Mouse (Mus musculus): ENCODE measurements at regions not wholly inside any gene's neighbourhood (a gene's known extent, or its start where the extent isn't known, plus 50 kb on each side); places are given as distances from the start of the nearest gene placed in this dataset.

DNA sequence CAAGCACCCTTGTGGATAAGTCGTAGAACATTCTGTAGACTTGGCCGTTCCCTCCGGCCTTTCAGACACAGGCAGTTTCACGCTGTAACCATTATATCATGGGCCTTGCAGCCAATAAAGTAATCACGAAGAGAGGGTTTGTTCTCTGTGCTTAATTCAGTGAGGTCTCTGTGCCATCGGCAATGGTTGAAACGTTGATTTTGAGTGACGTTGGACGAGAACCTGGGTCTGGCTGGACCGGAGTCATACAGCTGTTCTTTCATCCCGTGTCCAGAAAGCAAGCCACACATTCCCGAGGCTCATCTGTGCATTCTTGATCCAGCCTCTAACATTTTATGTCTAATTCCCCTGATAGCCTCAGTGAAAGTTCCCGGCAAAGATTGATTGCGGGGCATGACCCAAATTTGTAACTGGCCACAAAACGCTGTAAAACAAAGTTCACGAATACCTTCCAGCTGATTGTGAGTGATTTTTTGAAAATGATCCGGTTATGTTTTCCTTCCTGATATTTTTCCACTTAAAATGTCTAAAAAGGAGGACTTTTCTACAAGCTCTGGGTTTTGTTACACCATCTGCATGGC is 197.1 kb upstream of the Habp2 start:
- 91% methylated on average over 17 of the region's 17 CpGs for WGBS
- DNase-seq (ENCODE audit: low spot score) (no peak), ATAC-seq (ENCODE audit: low FRiP score) (no peak)
- Histone ChIP-seq H3K4me2 (replicated peaks) (no peak overlapping the region), H3K9ac (no peak overlapping the region), H3K9me3 (ENCODE audit: control insufficient read depth, low read length) (no peaks in the 10 kb centered on the region), H3K27ac (no peak overlapping the region), H3K27me3 (ENCODE audit: control insufficient read depth, insufficient read depth, low read length) (no peaks in the 10 kb centered on the region), H3K4me1 (replicated peaks; ENCODE audit: control insufficient read depth, insufficient read depth, low read length) (no peaks in the 10 kb centered on the region), H3K4me3 (replicated peaks; ENCODE audit: low read length) (no peak overlapping the region), H3K36me3 (replicated peaks; ENCODE audit: control insufficient read depth, insufficient read depth) (no peaks in the 10 kb centered on the region)

DNA sequence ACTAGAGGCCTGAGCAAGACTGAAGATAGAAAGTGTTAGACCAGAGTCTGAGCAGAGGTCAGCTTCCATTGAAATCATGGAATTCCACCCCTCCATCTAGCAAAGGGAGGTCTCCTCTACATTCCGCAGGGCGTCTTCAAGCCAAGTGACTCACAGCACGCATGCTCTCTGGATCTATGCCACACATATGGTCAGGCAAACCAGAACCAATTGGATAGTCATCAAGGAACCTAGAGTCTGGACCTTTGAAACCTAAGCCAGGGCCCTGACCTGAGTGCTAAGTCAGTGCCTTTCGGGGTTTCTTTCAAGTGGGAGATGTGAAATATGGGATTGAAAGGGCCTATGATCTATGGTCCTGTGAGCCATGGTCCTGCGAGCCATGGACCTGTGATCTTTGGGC is 195.4 kb upstream of the Habp2 start:
- Histone ChIP-seq H3K27ac (no peak overlapping the region), H3K27me3 (ENCODE audit: control insufficient read depth, insufficient read depth, low read length) (no peaks in the 10 kb centered on the region), H3K9ac (no peak overlapping the region), H3K4me3 (replicated peaks; ENCODE audit: low read length) (no peak overlapping the region), H3K4me2 (replicated peaks) (no peak overlapping the region), H3K9me3 (ENCODE audit: control insufficient read depth, low read length) (no peaks in the 10 kb centered on the region), H3K4me1 (replicated peaks; ENCODE audit: control insufficient read depth, insufficient read depth, low read length) (no peaks in the 10 kb centered on the region), H3K36me3 (replicated peaks; ENCODE audit: control insufficient read depth, insufficient read depth) (no peaks in the 10 kb centered on the region)
- no peak for ATAC-seq (ENCODE audit: low FRiP score)
- 91% methylated on average over 5 of the region's 5 CpGs for WGBS
- DNase-seq (ENCODE audit: low spot score), result no peak

DNA sequence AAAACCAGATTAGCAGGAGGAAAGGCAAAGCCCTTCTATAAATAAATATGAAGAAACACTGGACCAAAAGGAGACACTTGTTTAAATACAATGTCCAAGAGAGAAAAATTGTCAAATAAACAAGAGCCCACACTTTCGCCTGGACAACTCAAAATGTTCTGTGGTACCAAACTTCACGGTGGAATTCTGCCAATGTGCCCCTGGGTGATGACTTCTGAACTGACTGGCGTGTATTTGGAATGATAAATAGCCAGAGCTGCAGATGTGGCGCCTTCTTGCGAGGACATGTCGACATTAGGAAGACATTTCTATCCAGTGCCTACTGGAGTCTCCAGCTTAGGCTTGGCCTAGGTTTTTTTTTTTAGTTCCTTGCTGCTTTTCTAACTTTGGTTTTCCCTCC is 191.1 kb upstream of the Habp2 start:
- Histone ChIP-seq H3K36me3 (replicated peaks; ENCODE audit: control insufficient read depth, insufficient read depth) (no peaks in the 10 kb centered on the region), H3K4me2 (replicated peaks) (no peak overlapping the region), H3K4me1 (replicated peaks; ENCODE audit: control insufficient read depth, insufficient read depth, low read length) (no peaks in the 10 kb centered on the region), H3K27ac (no peak overlapping the region), H3K9ac (no peak overlapping the region), H3K4me3 (replicated peaks; ENCODE audit: low read length) (no peak overlapping the region), H3K9me3 (ENCODE audit: control insufficient read depth, low read length) (peaks cover 11% of the 10 kb centered on the region; the same call in 1 of the 2 replicates), H3K27me3 (ENCODE audit: control insufficient read depth, insufficient read depth, low read length) (no peaks in the 10 kb centered on the region)
- WGBS, result 76% methylated on average over 6 of the region's 6 CpGs
- ATAC-seq (ENCODE audit: low FRiP score) (no peak), DNase-seq (ENCODE audit: low spot score) (no peak)

DNA sequence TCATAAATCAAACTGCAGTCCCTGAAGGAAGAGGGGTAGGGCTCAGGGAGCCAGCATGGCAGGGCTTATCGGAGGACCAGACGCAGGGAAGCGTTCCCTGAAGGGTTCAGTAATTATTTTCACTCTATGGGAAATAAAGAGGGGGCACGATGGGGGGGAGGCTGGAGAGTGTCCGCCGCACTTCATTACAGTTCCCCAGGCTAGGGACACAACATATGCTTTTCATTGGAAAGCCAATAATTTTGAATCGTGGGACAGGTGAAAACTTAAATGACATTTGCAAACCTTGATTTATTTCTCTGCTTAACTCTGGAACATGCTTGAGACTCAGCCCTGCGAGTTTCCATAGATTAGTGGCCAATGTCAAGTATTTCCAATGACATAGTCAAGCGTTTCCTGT is 187.2 kb upstream of the Habp2 start:
- DNase-seq (ENCODE audit: low spot score) (no peak), ATAC-seq (ENCODE audit: low FRiP score) (no peak)
- Histone ChIP-seq H3K9ac (no peak overlapping the region), H3K9me3 (ENCODE audit: control insufficient read depth, low read length) (peaks cover 11% of the 10 kb centered on the region; the same call in 1 of the 2 replicates), H3K36me3 (replicated peaks; ENCODE audit: control insufficient read depth, insufficient read depth) (no peaks in the 10 kb centered on the region), H3K27me3 (ENCODE audit: control insufficient read depth, insufficient read depth, low read length) (0 out of 2 replicates have a peak, but pooled peaks cover 4% of the 10 kb centered on the region), H3K4me1 (replicated peaks; ENCODE audit: control insufficient read depth, insufficient read depth, low read length) (no peaks in the 10 kb centered on the region), H3K4me2 (replicated peaks) (no peak overlapping the region), H3K27ac (no peak overlapping the region), H3K4me3 (replicated peaks; ENCODE audit: low read length) (no peak overlapping the region)
- WGBS, result 77% methylated on average over 9 of the region's 9 CpGs

DNA sequence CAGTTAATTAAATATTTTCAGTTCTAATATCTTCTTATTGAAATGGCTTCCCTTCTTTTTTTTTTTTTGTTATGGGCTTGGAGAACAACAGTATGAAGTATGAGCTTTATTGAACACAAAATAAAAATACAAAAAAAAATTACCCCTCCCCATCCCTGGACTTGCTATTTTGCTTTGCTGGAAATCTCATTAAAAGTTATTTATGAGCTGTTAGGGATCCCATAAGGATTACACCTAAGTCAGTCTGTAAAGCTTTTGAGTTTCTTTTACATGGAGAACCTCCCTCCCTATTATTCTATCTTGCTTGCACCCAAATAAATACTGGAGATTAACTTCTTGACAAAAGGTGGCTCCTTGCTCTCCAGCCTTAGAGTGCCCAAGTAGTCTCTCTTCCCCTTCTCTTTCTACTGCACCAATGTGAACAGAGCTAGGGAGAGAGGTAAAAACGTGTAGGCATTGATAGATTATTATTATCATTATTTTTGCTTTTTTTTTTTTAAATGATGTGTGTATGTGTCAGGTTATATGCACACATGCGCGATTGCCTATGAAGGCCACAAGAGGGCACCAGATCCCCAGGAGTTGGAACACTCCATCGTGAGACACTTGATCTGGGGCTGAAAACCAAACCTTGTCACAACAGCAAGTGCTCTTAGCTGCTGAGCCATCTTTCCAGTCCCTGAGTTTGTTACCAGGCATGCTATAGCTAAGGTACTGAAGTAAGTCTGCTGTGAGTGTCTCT is 186.6 kb upstream of the Habp2 start:
- Histone ChIP-seq H3K36me3 (replicated peaks; ENCODE audit: control insufficient read depth, insufficient read depth) (no peaks in the 10 kb centered on the region), H3K4me3 (replicated peaks; ENCODE audit: low read length) (no peak overlapping the region), H3K9ac (no peak overlapping the region), H3K4me1 (replicated peaks; ENCODE audit: control insufficient read depth, insufficient read depth, low read length) (no peaks in the 10 kb centered on the region), H3K9me3 (ENCODE audit: control insufficient read depth, low read length) (peaks cover 11% of the 10 kb centered on the region; the same call in 1 of the 2 replicates), H3K27me3 (ENCODE audit: control insufficient read depth, insufficient read depth, low read length) (0 out of 2 replicates have a peak, but pooled peaks cover 4% of the 10 kb centered on the region), H3K4me2 (replicated peaks) (no peak overlapping the region), H3K27ac (no peak overlapping the region)
- DNase-seq (ENCODE audit: low spot score) (no peak), ATAC-seq (ENCODE audit: low FRiP score) (no peak)
- WGBS, result 71% methylated on average over 4 of the region's 4 CpGs

DNA sequence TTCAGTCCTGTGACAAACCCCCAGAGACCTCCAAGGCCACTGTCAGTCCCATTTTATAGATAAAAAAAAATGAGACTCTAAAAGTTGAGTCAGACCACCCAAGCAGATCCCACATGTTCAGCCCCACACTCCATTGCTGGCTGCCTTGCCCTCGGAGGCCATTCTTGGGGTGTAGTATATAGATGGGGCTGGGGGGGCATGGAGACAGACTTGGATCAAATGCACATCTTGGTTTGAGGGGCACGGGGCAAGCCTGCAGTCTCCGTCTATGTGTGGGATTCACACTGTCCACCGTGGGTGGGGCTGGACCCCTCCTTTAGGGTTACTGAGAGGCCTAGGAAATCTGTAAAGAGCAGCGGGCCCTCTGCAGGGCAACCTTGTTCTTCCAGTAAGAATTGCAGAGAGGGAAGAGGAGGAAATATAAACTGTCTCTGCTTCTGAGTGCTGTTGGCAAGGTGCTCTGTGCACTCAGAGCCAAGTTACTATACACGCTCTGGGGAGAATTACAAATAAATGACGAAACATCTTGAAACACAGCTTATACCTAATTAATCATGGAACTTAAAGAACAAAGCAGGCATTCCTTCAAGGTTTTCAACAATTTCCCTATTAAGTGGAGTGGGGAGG is 184.4 kb upstream of the Habp2 start:
- Histone ChIP-seq H3K4me3 (replicated peaks; ENCODE audit: low read length) (no peak overlapping the region), H3K4me1 (replicated peaks; ENCODE audit: control insufficient read depth, insufficient read depth, low read length) (no peaks in the 10 kb centered on the region), H3K27me3 (ENCODE audit: control insufficient read depth, insufficient read depth, low read length) (peaks cover 9% of the 10 kb centered on the region; the same call in 1 of the 2 replicates), H3K9me3 (ENCODE audit: control insufficient read depth, low read length) (peaks cover 11% of the 10 kb centered on the region; the same call in 1 of the 2 replicates), H3K36me3 (replicated peaks; ENCODE audit: control insufficient read depth, insufficient read depth) (no peaks in the 10 kb centered on the region), H3K27ac (no peak overlapping the region), H3K9ac (no peak overlapping the region), H3K4me2 (replicated peaks) (no peak overlapping the region)
- DNase-seq (ENCODE audit: low spot score) (no peak), ATAC-seq (ENCODE audit: low FRiP score) (no peak)
- 84% methylated on average over 7 of the region's 7 CpGs for WGBS

DNA sequence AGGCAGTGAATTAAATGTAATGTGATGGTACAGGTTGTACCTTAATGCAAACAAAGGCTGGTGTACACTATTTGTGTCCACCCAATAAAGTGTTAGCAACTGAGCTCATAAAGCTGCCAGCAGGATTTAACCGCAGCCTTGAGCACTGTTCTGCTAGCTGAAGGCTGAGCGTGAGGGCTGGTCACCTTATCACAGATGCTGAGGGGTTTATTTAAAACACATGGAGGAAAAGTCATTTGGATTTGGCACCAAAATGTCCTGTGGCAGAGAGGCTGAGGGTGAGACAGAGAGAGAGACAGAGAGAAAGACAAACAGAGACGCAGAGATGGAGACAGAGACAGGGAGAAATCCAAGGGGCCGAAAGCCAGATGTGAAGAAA is 181.9 kb upstream of the Habp2 start:
- WGBS, result 61% methylated on average over 4 of the region's 4 CpGs
- Histone ChIP-seq H3K4me2 (replicated peaks) (no peak overlapping the region), H3K4me3 (replicated peaks; ENCODE audit: low read length) (no peak overlapping the region), H3K9ac (no peak overlapping the region), H3K27ac (no peak overlapping the region), H3K4me1 (replicated peaks; ENCODE audit: control insufficient read depth, insufficient read depth, low read length) (no peaks in the 10 kb centered on the region), H3K9me3 (ENCODE audit: control insufficient read depth, low read length) (0 out of 2 replicates have a peak, but pooled peaks cover 6% of the 10 kb centered on the region), H3K27me3 (ENCODE audit: control insufficient read depth, insufficient read depth, low read length) (peaks cover 11% of the 10 kb centered on the region; the same call in 1 of the 2 replicates), H3K36me3 (replicated peaks; ENCODE audit: control insufficient read depth, insufficient read depth) (no peaks in the 10 kb centered on the region)
- ATAC-seq (ENCODE audit: low FRiP score) (no peak), DNase-seq (ENCODE audit: low spot score) (no peak)

DNA sequence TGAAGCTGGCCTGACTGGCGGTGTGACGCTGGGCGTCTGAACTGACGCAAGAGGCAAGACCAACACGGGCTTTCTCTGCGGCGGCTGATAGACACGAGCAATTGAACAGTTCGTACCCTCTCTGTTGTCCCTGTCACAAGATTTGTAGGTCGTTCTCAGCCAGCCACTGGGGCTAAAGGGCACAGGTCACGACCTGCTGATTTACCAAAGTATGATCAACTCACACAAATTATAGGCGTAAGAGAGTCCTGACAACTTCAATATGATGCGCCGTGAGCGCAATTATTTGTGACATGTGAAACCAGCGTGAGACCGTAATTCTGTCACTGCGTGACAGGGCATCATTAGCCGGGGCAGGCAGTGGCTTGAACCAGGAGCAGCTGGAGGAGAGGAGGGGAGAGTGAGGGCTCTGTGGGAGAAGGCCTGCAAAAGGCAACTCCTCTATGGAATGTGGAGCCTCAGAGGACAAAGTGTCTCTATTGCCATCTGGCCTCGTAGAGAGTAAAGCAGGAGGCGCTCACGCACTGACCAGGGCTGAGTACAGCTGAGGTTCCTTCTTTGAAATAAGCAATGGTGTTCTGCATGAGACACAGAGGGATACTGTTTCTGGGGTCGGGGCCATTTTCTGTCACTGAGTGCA is 181.4 kb upstream of the Habp2 start:
- no peak for ATAC-seq (ENCODE audit: low FRiP score)

DNA sequence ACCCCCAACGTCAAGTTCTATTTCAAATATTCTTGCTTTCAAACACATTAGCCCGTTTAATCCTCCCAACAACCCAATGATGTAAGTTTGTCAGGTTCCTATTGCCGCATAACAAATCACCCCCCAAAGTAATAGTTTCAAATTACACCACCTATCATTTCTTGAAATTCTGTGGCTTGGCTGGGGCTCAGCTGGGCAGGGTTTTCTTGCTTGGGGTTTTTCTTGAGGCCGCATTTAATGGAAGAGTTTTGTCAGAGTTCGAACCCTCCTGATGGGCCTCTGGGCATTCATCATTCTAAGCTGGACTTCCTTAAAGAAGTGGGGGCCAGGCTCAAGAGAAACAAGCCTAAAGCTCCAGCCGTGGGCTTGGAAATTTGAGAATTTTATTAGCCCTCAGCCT is 178.1 kb upstream of the Habp2 start:
- H3K27ac ChIP-seq, result no peak overlapping the region
- ATAC-seq (ENCODE audit: low FRiP score) (no peak), DNase-seq (ENCODE audit: low spot score) (no peak)
- no peaks in the 10 kb centered on the region for H3K4me1 ChIP-seq (replicated peaks; ENCODE audit: control insufficient read depth, insufficient read depth, low read length)
- H3K9me3 ChIP-seq (ENCODE audit: control insufficient read depth, low read length), result 0 out of 2 replicates have a peak, but pooled peaks cover 3% of the 10 kb centered on the region
- H3K27me3 ChIP-seq (ENCODE audit: control insufficient read depth, insufficient read depth, low read length), result peaks cover 10% of the 10 kb centered on the region; the same call in 1 of the 2 replicates
- 91% methylated on average over 6 of the region's 6 CpGs for WGBS
- no peaks in the 10 kb centered on the region for H3K36me3 ChIP-seq (replicated peaks; ENCODE audit: control insufficient read depth, insufficient read depth)
- no peak overlapping the region for H3K4me3 ChIP-seq (replicated peaks; ENCODE audit: low read length)
- H3K4me2 ChIP-seq (replicated peaks), result no peak overlapping the region
- H3K9ac ChIP-seq, result no peak overlapping the region

More for the DNA sequence above, 181.4 kb upstream of the Habp2 start:
- Histone ChIP-seq H3K9ac (no peak overlapping the region), H3K4me3 (replicated peaks; ENCODE audit: low read length) (no peak overlapping the region), H3K36me3 (replicated peaks; ENCODE audit: control insufficient read depth, insufficient read depth) (no peaks in the 10 kb centered on the region), H3K4me2 (replicated peaks) (no peak overlapping the region), H3K4me1 (replicated peaks; ENCODE audit: control insufficient read depth, insufficient read depth, low read length) (no peaks in the 10 kb centered on the region), H3K9me3 (ENCODE audit: control insufficient read depth, low read length) (0 out of 2 replicates have a peak, but pooled peaks cover 3% of the 10 kb centered on the region), H3K27ac (no peak overlapping the region), H3K27me3 (ENCODE audit: control insufficient read depth, insufficient read depth, low read length) (peaks cover 11% of the 10 kb centered on the region; the same call in 1 of the 2 replicates)
- 34% methylated on average over 23 of the region's 23 CpGs for WGBS
- DNase-seq (ENCODE audit: low spot score), result no peak
